Mouse (Mus musculus): Measurements from ENCODE around the gene Mybpc2.

The Mybpc2 gene

DNA sequence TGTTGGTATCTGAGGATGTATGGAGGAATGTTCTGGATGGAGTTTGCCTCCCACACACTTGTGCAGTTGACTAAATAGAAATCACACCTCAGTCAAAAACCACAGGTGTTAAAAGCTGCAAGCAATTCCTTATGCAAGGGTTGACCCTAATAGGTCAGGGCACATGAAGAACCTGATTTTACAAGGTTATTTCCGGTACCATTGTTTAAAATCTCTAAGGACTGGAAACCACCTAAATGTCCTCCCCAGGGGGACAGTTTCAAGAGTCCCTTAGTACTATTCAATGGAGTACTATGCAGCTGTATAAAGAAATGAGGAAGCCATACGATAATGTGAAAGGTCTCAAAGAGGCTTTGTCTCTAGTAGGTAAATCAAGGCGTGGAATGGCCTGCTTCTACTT is 21.8 kb upstream of the Mybpc2 start:
- DNase-seq (ENCODE audit: low read depth, low spot score), result no peak

DNA sequence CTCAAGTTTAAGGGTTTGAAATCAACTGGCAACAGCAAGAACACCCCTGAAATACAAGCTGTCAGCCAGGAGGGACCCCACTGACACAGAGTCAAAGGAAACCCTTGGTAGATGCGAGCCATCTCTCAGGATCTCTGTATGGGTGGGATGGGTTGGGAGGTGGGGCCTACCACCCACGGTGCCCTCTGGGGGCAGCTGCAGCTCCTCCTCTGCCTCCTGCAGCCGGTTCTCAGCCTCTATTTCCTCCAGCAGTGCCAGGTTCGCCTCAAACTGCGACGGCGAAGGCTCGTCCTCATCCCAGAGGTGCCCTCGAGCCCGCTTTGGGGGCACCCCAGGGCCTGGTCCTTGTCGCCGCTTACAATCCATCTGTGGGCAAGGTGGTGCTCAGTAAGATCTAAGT is 18.6 kb upstream of the Mybpc2 start:
- no peak for DNase-seq (ENCODE audit: low read depth, low spot score)

DNA sequence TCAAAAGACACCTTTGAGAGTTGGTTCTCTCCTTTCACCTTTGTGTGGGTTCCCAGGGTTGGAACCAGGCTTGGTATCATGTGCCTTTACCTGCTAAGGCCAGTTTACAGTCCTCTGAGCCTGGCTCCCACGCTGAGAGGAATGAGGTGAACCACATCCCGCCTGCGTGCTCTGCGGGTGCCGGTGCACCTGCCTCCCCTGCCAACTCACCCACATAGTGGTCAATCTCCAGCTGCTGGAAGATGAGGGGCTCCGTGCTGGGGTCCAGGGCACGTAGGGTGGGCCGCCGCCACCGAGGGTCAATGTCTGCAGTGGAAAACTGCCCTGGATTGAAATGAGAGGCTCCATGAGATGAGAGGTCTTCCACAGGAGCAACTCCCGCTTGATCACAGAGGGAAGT is 18.1 kb upstream of the Mybpc2 start:
- DNase-seq (ENCODE audit: low read depth, low spot score), result no peak

DNA sequence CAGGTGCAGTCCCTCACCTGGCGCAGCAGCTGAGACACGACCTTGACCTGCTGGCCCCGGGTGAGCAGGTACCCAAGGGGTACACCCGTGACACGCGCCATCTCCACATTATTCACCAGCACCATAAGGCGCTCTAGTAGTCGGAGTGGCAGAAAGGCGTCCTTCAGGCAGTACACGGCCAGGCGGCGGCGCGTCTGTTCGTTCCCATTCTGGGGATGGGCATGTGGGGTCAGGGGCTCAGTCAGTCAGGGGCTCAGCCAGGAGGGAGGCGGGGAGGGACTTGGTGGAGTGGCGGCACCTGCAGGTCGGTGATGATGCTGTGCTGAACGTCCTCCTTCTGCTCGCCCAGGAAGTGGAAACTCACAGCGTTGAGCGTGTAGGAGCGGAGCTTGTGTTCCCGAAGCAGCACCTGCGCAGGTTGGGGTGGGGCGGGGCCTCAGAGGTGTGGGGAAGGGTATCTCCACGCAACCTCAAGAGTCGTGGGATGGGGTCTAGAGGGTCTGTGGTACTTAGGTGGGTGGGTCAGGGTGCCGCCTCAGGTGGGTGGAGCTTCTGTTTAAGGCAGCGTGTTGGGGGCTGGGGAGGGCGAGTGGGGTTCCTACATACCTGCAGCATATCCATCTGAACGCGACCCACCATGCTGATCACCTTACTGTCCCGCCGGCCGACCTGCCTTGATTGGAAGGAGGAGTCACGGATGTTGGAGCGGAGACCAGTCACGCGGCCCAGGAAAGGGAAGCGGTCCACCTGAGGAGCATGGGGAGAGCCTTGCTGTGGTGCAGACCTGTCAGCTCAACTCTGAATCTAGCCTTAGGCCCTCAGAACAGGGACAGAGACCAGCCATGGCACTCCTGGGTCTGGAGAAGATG is 14.5 kb upstream of the Mybpc2 start:
- no peak for DNase-seq (ENCODE audit: low read depth, low spot score)

DNA sequence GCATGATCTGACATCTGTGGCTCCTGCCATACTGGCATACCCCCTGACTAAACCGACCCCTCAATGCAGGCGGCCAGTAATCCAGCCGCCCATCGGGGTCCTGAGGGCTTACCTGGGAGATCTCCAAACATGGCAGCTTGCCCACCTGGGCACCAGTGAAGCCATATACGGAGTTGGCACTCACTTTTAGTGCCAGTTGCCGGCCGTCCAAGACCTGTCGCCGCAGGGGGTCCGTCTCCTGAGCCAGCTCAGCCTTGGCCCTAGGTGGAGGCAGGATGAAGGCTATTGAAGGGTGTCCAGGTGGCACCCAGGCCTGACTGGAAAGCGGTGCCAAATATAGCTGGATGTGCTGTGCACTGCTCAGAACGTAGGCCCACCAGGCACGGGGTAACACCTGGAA is 13.0 kb upstream of the Mybpc2 start:
- DNase-seq (ENCODE audit: low read depth, low spot score), result no peak

DNA sequence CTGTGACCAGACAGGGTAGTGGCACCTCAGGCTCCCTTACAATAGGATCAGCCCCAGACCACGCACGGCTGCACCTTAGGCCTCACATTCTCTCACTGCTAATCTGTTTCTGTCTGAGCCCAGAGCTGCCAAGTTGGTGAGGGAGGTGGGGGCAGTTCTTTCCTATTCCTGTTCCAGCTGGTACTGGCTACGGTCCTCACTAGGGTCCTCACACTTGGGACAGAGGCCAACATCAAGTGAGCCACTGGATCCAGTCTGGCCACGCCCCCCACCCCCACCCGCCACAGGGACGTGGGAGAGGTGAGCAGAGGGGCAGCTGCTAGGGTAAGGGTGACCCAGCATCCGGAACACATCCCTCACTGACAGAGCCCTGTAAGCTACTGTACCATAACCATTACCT is 12.6 kb upstream of the Mybpc2 start:
- DNase-seq (ENCODE audit: low read depth, low spot score), result no peak

- no peak for DNase-seq (ENCODE audit: low read depth, low spot score)
Observed at GRCm38 (mm10) chr7:44536590-44536968, 12.1 kb upstream of the Mybpc2 start.

DNA sequence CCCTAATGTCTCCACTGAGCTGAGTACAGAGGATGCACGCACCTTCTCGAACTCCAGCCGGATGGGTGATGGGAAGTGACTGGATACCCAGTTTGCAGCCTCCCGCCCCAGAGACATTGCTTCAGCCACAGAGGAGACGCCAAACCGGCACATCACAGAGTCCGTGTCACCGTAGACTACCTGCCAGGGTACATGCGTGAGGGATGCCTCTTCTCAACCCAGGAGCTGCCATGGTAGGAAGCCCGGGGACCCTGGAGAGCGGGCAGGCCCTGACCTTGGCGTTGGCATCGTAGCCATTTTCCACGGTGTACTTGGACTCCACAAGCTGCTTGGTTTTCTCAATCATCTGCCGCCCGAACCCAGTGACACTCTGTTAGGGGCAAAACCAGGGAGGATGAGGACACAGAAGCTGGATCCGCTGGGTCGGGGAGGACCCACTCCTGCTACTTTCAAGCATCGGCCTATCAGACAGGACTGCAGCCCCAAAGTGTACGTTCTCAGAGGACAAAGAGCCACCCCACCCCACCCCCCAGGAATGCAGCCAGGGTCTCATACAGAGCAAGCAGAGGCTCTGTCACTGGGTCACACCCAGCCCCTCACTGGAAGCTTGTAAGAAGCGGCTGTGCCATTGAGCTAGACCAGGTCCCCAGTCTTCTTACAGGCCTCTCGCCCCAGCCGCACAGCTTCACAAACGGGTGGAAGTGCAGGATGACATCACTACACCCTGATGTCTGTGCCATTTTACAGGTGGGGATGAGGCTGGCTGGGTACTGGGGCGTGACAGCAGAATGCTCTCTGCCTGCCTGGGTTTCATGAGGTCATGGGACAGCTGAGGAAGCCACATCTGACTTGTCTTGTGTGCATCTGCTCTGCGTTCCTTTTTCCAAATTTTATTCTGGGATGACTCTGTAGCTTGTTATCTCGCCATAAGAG is 11.5 kb upstream of the Mybpc2 start:
- no peak for DNase-seq (ENCODE audit: low read depth, low spot score)

- no peak for DNase-seq (ENCODE audit: low read depth, low spot score)
Observed at GRCm38 (mm10) chr7:44534656-44535441, 10.4 kb upstream of the Mybpc2 start.

GRCm38 (mm10) chr7:44534242-44534641 is 9.8 kb upstream of the Mybpc2 start:
- no peak for DNase-seq (ENCODE audit: low read depth, low spot score)

DNA sequence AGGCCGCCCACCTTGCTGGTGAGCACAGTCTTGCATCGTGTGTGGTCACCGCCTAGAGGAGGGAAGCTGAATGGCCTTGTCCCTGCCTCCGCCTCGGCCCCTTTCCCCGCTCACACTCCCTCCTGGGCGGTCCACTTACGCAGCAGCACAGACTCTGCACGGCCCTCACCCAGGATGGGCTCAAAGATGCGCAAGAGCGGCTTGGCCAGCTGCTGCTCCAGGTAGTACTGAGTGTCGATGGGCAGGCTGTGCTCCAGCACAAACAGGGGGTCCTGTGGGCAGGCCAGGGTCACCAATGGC is 9.2 kb upstream of the Mybpc2 start:
- no peak for DNase-seq (ENCODE audit: low read depth, low spot score)

DNA sequence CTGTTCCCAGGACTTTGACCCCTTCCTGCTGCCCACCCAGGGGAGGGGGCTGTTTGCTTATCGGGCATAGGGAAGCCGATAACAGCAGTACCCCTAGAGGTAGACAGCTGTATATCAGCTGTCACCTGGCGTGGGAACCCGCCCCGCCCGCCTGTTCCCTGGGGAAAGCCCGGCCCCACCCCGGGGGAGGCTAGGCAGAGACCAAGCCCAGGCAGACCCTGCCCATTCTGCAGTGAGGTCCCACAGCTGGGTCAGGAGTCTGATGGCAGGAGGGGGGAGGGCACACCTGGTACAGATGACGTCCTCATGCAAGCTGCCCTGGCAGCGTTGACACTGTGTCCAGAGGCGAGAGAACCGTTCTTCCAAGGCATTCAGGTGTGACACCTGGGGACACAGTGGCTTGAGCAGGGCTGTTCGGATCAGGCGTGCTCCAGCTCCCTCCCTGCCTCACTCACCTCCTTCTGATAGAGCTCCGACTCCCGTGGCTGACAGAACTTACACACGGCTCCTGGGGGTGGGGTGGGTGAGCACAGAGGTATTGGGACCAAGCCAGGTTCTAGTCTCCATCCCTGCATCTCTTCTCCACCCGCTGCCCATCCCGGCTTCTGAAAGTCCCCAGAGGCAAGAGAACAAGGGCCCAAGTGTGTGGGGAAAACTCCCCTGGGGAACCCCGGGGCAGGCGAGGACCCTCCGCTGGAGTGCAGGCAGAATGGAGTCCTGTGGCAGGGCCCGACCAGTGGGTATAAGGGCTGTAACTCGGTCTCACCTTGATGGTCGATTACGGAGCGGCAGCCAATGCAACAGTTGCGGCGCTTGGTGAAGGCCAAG is 8.7 kb upstream of the Mybpc2 start:
- DNase-seq (ENCODE audit: low read depth, low spot score), result no peak

- no peak for DNase-seq (ENCODE audit: low read depth, low spot score)
Observed at GRCm38 (mm10) chr7:44531946-44532732, 7.7 kb upstream of the Mybpc2 start, which contains the start of gene Spib. TSS of gene Spib (minus strand) at chr7:44532071.

DNA sequence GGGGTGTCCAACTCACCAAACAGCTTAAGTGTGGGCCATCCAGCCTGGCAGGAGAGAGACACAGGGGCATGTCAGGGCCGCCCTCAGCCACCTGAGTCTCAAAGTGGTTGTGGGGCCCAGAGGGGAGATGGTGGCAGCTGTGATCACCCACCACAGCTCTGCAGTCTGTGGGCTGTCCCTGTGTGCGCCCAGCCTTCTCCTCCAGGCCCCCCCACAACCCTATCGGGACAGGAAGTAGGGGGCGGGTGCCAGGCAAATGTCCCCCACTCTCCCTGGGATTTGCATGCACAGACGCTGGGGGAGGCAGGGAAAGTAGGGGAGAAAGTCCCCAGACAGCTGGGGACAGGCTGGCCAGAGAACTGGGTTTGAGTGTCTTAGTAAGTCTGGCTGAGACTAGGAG is 6.8 kb upstream of the Mybpc2 start:
- no peak for DNase-seq (ENCODE audit: low read depth, low spot score)

- DNase-seq (ENCODE audit: low read depth, low spot score), result no peak
Observed at GRCm38 (mm10) chr7:44530507-44530906, 6.1 kb upstream of the Mybpc2 start.

GRCm38 (mm10) chr7:44529518-44529917 is 5.1 kb upstream of the Mybpc2 start:
- no peak for DNase-seq (ENCODE audit: low read depth, low spot score)

DNA sequence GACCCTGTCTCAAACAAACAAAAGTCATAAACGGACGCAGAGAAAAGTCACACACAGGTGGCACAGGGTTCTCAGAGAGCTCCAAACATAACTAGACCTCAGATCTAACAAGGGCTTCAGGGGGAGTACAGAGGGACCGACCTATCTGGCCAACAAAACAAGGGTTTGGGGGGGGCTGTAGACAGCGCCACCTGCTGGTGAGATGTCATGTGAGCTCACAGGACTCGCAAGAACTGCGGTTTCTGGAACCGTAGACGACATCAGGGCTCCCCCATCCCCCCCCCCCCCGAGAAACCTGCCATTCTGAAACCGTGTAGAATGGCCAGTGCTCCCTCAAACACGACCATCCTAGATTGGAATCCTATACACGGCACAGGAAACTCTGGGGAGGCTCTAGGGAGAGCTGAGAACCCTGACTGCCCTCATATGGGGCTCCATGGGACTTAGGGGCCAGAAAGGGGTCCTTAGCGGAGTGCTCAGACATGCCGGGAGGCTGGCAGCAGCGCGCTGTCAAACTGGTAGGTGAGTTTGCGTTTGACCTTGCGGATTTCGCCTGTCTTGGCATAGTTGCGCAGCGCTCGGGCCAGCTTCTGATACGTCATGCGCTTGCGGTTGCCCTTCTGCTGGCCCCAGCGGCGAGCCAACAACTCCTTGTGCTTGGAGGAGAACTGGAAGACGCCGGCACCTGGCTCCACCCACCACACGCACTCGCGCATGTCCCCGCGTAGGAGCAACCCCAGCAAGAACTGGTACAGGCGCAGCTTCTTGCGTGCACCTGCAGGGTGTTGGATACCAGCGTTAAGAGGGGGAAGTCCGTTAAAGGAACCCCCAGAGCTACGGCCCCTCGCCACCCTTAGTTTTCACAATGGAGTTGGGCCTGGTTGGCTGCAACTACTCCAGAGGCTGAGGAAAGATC is 3.3 kb upstream of the Mybpc2 start:
- no peak for DNase-seq (ENCODE audit: low read depth, low spot score)

DNA sequence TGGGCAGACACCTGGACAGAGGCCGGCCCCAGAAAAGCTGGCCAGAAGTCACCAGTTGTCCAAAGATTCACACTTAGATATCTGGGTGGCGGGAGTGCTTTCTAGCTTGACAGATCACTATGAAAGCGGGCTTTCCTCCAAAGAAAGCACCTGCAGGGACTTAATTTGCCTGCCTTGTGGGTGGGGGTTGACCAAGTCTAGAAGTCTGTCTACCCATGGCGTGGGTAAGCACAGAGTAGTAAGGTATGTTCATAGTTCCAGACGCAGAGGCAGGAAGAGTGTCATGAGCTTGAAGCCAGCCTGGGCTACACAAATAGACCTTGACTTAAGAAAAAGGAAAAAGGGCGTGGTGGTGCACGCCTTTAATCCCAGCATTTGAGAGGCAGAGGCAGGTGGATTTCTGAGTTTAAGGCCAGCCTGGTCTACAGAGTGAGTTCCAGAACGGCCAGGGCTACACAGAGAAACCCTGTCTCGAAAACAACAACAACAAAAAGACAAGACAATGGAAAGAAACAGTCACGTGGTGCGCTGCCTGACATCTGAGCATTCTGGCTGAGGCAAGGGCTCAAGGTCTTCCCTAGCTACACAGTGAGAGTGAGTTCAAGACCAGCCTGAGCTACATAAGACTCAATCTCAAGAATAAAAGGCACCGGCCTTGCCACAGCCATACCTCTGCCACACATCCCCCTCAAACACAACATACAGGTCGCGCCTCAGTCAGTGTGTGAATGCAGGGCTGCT is 2.1 kb upstream of the Mybpc2 start:
- no peak for DNase-seq (ENCODE audit: low read depth, low spot score)
